Mouse (Mus musculus) thymus, postnatal 36 days (tissue): ENCODE data around the gene Cnksr3.

Experiments used
- DNase-seq, 2 experiments: peaks; one replicate each; pipeline ENCODE4 v3.0.0; 2022; ENCODE audit warnings: mixed read lengths in 2 of 2

Gene Cnksr3

DNA sequence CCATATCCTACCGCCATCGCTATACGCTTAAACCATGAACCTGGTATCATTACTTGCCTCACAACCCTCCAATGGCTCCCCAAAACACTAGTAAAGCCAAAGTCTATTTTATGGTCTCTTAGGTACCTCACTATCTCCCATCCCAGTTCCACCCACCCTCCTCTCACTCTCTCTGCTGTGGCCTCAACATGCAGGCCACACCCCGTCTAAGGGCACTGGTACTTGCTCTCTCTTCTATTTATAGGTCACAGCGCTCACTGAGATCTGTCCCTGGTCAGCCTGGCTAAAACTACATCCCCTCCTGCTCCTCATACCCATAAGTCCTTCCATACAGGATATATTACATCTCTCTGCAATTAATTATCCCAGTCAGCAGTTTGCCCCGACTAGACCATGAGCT is 16.1 kb downstream of the Cnksr3 start:
- no peak for DNase-seq

DNA sequence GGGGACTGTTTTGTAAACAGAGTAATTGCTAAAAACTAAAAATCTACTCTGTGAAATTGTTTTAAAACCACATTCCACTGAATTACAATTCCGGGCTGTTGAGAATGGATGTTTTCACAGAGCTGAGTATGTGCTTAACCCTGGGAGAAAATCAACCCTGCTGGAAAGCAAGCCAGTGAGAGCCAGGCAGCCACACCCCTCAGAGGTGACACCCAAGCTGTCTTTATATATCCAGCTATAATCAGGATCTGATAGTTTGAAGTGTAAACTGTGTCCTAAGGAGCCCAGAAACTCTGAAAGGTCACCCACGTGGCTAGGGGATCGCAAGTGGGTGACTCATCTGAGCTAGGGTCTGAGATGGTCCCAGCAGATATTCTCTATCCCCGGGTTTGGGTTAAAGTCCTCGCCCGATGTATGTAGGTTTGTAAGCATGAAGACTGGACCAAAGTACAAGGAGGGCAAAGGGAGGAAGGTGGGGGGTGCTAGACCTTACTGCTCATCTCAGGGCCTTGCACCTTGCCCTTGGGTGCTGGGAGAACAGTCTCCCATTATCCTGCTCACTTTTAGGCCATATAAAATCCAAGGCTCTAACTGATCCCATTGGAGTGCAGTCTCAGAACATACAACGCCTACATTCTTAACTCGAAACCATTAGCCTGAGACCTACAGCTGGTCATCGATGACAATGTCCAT is 20.2 kb downstream of the Cnksr3 start:
- no peak for DNase-seq

DNA sequence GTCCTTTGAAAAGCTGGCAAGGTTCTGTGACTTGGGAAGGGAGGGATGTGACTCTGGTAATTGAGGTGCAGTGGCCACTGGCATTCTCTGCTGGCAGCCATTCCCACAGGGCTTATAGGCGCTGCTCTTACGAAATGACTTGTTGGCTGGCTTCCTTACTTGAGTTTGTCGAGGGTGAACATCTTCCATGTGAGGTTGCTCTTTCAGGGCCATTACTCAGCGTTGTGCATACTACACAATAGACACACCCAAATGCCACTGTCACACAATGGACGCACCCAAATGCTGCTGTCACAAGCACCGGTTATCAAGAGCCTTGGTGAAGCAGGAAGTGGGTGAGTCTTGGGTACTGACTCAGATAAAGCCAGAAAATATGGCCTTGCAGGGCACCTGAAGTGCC is 22.8 kb downstream of the Cnksr3 start:
- DNase-seq, result no peak

DNA sequence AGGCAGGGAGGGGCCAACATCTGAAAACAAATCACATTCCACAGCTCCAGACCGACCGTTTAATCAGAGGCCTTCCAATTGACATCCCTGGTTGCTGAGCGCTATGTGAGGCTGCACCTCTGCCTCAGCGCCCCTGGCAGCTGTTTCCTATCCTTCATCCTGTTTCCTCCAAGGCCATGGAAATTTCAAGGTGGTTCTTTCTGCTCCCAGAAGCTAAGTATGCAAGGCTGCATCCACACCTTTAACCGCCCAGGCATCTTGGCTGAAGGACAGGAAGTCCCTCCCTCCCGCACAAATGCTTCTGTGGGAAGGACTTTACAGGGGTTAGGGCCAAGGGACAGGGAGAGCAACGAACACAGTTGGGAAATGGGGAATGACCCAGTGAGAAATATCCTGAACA is 24.2 kb downstream of the Cnksr3 start:
- DNase-seq, result no peak

DNA sequence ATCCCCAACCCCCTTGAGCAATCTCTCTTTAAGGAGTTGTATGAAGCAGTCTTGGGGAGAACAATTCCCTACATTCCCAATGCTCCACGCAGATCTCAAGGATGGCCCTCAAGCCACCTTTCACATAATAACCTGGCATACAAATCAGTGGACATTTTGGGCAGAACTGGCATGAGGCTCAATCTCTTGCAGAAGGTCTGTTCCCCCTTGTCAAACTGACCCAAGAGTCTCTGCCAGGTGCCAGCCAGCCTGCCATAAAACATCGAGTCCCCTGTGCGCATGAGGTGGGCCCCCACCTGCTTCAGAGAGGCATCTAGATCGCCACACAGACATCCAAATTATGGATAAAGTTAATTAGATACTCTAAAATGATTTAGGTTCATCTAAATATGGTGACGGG is 25.0 kb downstream of the Cnksr3 start:
- DNase-seq, result no peak

DNA sequence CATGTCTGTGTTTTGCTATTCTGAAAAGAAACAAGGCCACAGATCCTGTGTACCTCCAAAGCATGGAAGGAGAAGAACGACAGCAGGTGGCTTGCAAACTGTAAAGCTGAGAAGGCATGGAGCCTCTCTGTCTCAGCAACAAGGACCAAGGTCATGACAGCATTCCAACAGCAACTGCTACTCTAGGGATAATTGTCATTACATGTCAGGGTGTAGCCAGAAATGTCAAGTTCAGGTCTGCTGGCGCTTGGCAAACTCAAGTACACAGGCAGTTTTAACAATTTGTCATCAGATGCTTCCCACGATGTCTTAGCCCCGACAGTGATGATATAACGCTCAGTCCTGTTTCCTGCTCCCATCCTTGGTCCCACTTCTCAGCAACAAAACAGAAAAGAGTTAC is 26.0 kb downstream of the Cnksr3 start:
- DNase-seq, result no peak

DNA sequence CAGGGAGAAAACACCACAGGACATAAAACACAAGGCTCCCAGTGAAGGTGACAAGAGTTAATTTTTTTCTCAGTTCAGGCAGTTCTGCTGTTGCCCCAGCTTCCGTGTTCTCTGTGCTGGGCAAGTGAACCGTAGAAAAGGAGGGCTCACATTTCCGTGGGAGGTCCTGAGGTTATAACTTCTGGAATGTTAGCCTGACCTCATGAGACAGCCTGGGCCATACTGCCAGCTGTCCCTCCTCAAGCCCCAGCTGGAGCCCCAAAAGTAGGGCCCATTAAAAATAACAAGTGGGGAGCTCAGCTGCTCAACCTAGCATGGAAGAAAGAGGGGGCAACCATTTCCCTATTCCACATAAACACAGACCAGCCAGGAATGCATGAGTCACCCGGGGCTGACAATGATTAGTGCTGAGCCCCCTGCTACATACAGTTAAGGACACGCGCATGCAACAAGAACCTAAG is 28.8 kb downstream of the Cnksr3 start:
- no peak for DNase-seq

DNA sequence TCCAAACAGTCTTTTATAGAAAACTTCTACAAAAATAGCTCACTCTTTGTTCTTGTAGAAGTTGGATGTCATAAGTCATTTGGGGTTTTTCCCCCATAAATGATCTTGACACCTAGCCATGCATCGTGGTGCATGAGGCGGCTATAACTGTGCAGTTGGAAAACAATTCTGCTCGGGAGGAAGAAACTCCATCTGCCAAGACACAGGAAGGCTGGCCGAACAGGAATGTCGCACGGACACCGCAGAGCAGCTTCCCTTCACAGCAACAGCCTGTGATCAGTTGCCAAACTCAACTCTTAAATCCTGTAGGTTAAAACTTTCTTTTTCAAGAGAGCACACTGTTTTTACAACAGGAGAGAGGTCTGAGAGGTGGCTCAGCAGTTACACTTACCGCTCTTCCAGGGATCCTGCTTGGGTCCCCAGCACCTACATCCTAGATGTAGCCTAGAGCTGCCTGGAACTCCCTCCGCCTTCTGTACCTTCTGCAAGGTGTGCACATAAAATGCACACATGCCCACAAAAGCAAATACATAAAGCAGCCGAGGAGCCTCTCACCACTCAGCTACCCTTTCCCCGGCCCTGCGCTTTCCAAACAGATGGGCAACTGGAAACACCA is 29.4 kb downstream of the Cnksr3 start:
- no peak for DNase-seq

DNA sequence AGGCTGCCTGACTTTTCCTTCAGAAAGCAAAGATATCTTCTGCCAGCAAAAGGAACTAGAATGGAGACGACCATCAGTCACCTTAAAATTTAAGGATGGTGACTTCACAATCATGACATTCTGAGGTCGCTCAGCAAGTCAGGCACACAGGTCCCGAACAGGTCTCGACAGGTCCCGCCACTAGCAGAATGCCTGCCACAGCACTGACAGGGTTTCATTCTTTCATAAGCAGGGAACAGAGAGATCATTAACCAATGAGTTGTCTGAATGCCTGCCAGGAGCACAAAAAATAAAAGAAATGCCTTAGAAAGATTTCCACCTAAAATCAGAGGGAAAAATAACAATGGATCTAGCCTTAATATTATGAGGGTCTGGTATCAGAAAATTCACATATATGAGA is 31.7 kb downstream of the Cnksr3 start:
- DNase-seq, result no peak

DNA sequence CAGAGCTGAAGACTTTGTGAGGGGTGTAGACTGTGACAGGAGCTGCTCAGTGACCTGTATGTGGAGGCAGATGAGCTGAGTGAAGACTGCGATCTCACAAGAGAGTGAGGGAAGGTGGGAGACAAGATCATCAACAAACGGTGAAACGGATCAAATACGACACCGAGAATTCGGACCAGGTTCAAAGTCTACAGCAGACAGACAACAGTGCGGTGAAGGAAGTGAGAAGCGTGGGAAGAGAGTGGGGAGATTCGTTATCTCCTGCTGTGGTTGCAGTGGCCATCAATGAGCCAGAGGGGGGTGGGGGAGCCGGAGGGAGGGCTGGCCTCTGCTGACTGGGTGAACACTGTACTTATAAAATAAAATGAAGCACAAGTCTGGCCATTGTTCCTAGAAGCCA is 33.5 kb downstream of the Cnksr3 start:
- DNase-seq, result no peak

DNA sequence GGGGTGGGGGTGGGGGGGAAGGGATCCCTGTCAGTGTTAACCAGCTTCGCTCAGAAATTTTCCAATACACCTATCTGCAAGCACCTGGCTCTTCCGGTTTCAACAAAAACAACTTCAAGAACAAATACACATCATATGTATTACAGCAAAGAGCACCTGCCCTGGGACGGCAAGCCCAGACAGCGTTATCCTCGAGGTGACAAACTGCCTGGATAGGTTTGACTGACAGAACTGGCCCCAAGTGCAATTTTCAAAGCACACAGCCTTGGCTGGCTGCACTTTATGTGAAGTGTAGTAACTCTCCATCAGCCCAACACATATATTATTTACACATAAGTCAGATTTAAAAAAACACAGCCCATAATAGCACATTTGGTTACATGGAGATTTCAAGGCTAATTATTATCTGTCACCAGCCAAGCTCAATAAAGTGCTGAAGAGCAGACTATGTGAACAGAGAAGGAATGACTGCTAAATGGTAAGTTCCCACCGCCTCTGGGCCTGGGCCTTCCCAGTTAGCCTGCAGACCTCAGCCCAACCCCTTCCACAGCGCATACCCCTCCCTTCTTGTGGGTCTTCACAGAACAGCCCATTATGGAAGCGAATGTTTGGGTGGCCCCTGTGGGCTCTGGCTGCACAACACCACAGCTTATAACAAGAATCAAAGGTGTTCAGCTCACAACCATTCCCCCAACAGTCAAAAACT is 35.7 kb downstream of the Cnksr3 start:
- DNase-seq, result no peak

DNA sequence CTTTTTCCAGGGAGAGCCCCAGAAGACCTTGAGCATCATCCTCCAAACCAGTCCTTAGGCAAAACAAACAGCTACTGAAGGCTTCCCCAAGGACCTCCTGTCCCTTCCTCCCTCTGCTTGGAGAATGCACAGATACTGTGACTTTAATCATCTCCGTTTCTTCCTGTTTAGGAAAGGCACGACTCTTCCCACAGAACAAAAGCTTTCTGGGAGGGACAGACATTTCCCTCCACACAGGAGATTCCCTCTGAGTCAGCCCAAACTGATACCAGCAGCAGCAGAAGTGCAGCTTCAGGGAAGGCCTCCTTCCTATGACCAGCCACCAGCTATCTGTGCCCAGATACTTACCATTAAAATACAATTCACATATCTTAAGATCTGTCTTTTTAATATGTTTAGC is 37.6 kb downstream of the Cnksr3 start:
- DNase-seq, result no peak

DNA sequence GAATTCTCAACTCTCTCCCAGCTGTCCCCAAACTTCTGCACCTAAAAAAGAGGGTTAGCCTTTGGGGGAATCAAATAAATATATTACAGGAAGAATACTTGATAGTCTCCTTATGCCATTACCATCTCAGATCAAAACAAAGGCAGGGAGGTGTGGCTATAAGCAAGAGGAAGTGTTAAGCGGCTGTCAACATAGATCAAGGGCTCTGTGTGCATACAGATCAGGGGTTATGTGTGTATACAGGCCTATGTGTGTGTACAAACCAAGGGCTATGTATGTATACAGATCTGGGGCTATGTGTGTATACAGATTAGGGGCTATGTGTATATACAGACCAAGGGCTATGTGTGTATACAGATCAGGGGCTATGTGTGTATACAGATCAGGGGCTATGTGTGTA is 38.9 kb downstream of the Cnksr3 start:
- DNase-seq, result no peak

DNA sequence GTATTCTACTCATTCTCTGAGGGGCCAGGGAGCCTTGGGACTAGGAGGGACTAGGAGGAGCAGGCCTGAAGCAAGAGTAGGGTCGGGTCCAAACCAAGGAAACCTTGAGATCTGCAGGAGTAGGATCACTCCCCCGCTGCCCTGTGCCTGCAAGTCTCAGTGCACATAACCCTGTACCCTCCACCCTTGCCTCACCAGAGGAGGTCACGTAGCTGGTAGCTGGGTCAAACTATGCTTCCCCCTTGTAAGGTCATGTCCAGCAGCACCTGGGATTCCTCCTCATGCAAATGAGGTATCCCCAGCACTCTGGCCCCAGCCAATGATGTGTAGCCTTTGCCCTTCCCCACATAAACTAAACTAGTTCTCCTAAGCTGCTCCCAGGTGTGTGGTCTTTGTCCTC is 41.6 kb downstream of the Cnksr3 start:
- no peak for DNase-seq

DNA sequence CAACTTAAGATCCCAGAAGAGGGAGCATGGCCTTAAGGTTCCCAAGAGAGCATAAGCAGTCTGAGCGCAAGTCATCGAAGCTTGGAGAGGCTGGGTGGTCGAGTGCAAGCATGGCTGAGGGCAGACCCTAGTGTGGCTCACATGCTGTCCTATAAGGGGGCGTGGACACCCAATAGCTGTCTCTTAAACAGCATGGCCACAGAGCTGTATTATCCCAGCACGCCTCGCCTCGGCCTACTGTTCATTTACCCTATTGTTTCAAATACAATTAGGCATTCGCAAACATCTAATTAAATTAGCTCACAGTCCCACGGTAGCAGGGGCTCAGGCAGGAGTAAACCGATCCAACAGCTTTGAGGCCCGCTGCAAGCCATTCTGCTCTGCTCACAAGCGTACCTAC is 49.0 kb downstream of the Cnksr3 start:
- no peak for DNase-seq

DNA sequence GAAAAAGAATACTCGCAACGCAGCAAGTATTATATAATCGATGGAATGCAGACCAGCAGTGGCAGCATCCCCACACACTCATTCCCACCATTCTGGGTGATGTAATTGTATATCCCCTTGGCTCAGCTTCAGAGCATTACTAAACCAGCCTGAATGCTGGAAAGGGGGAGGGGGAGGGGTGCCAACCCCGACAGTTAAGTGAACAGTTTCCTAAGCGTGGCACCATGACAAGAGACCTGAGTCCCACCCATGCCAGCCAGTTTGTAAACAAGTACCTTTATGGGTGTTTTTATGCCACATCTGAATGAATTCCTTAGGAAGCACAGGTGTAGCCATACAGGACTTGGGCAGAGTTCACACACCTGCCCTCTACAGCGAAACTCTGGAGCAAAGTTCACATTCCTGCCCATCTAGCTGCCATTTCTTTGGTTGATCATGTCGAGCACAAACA is 53.0 kb downstream of the Cnksr3 start:
- DNase-seq, result no peak

DNA sequence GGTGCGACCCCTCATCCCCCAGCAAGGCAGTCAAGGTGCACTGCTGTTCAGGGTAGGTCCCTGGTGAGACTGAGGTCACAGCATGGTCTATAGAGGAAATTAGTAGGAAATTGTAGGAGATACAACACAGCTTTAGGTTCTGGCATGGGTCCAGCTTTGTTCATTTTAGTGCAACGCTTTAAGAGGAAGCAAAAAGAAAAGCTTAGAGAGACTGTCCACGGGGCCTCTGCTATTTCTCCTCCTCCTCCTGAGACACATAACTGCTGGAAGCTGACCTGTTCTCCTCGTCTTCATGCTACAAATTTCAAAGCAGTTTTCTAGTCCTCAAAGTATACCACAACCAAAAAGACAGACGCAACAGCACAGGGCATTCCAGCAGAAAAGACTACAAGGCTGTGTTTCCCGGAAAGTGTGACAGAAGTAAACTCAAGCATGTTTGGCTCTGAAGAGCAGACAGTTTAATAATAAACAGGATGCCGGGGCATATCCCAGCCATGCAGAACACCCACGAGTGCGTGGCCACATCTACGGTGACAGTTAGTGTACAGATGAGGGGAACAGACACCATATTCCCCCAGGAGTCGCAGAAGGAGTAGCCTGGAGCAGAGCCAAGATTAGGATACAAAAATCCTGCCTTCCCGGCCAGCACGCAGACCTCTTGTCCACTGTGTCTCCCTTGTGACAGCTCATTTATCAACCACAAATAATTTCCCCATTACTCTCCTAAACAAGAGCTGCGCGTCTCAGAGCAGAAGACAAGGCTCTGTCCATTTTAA is 53.6 kb downstream of the Cnksr3 start:
- no peak for DNase-seq

DNA sequence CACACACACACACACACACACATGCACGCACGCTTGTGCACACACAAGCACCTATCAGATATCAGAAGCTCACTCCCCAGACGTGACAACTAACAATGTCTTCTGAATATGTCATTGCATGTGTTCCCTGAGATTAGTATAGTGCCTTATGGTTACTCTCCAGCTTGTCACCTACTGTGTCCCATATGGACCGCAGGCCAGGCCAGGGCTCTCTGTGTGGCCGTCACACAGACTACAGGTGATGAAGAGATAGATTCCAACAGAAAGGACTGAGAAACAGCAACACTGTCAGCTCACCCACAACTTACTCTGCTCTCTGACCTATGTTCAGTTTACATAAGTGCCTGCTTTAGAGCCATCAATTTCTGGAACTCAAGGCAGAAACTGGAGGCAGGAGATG is 57.2 kb downstream of the Cnksr3 start:
- no peak for DNase-seq

DNA sequence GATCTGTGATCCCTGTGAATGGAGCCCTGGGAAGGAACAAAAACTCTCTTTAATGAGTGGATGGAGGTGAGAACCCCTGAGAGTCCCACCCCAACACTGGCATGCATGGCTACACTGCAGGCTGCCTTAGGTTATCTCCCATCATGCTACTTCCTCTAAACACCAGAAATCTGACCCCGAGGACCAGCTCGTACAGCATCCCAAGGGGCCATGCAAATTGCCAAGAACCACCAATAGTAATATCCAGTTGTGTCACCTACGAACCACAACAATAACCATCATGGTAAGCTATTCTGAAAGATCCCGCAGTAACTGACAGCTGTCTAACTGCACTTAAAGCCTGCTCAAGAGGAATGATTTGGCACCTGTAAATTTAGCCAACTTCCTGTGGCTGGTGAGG is 59.1 kb downstream of the Cnksr3 start:
- no peak for DNase-seq

DNA sequence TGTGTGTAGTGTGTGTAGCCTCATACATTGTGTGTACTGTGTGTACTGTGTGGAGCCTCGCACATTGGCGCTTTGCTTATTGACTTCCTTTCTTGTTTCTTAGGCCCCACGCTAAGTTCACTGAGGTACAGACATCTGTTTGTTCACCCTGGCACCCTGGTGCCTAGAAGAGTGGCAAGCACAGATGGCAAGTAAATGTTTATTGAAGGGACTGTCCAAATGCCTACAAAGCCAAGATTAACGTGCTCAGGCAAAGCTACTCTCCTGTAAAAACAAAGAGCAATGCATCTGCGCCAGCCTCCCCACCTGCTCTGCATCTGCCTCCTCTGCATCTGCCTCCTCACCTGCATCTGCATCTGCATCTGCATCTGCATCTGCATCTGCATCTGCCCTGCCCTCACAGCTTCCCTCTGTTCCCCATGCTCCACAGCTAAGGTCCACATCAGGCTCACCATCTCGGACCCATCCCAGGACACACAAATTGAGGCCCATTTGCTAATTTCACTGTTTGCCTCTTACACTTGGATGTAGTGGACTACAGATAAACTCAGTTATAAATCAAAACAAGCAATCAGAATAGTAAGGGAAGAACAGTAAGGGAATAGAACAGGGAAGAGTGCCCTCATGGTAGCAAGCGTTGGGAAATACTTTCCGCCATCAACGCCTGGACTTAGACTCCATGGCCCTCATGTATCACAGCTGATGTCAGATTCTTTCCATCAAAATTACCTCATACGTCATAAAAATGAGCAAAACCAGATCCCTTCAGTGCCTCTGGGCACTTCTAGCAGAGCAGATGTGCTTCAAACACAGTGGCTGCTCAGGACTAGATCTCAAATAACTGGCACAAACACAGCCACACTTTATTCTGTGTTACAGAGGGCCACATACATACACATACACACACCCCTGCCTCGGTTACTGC is 62.1 kb downstream of the Cnksr3 start:
- no peak for DNase-seq

DNA sequence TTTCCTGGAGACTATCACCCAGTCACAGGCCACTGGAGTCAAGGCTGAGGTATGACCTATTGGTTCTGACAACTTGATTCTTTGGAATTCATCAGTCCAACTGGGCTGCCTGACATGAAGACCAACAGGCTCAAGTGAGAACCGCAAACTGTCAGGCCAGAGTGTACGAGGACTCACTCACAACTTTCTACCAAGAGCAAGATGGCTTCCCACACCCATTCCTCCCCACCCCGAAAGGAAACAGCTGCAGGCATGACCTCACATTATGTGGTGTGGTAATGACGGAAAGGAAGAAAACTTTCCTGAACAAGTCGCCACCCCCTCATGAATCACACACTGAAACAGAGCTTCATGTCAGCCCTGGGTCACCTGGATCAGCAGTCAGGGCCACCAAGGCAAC is 66.4 kb downstream of the Cnksr3 start:
- DNase-seq, result no peak

DNA sequence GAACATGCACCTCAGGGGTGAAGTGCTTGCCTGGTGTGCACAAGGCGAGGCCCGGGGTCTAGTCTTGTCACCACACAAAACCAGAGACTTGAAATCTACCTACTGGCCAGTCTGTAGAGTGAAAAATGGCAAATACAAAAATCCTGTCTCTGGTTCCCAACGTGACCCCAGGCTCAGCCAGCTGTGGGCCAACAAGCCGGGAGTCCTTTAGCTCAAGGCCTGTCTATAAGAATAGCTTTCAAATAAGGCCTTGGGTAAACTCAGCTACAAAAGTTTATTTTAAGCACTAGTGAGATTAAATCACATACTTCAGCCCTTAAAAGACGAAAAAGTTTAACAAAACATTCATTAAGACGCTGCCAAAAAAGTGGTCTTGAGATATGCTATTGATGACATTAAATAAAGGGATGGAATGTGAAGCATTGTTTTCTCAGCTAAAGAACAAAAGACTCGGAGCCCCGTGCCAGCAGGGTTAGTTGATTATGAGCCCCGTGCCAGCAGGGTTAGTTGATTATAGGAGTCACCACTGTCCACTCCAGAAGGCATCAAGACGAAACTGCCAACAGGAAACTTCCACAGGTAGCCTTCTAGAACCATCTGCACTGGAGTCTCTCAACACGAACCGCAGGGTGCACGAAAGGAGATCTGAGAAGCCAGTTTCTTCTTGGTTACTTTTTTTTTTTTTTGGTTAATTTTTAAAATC is 67.8 kb downstream of the Cnksr3 start:
- DNase-seq, result no peak
